Mouse (Mus musculus): Measurements from ENCODE around the gene Als2. TPM values are rescaled to one million over a fixed set of nuclear protein-coding genes. Genes with fewer than 3 reads are reported as not detected.

Gene Als2
- polyA plus RNA-seq, 1 experiment from 2014 or later = 19.6 TPM

Other genes starting within 250 kb of the Als2 start
- not detected in 2 replicates for gene C2cd6, start 142.3 kb downstream of the Als2 start, polyA plus RNA-seq (2015; fragmentation: Nextera tagmentation; extraction: Ambion mirVana)
- 46.6 and 47.9 TPM in 2 replicates for gene Tmem237, start 116.8 kb downstream of the Als2 start, polyA plus RNA-seq (2015; fragmentation: Nextera tagmentation; extraction: Ambion mirVana)
- gene Mpp4, start 73.8 kb downstream of the Als2 start, polyA plus RNA-seq (2015; fragmentation: Nextera tagmentation; extraction: Ambion mirVana) = 0.46 and 0.59 TPM in 2 replicates
- 0.57 and 1.1 TPM in 2 replicates for gene Cdk15, start 19.7 kb upstream of the Als2 start, polyA plus RNA-seq (2015; fragmentation: Nextera tagmentation; extraction: Ambion mirVana)
- gene Fzd7, start 245.2 kb upstream of the Als2 start, polyA plus RNA-seq (2015; fragmentation: Nextera tagmentation; extraction: Ambion mirVana) = 2.7 and 4.0 TPM in 2 replicates

Data from midbrain, embryonic 13.5 days (tissue).